Mouse (Mus musculus): Measurements from ENCODE around the gene Hadha. TPM values are rescaled to one million over a fixed set of nuclear protein-coding genes. Genes with fewer than 3 reads are reported as not detected.

Gene Hadha
- polyA plus RNA-seq, 1 experiment, result 119 TPM

DNA sequence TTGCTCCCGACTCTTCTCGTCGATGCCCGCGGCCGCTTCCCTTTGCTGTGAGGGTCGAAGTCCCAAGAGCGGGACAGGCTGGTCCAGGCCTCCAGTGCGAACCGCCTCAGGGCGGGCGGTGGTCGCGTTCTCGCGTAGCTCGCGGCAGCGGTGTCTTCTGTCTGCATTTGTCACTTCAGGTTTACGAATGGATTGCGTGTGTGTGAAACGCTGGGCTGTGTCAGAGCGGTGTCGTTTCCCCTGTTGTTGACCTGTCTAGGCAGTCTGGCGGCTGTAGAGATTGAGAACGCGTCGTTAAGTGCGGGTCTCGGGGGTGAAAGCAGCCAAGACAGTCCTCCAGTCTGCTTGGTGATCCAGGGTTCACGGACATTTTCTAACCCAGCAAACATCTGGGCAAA is 432 bp upstream of the Hadha start:
- Histone ChIP-seq H3K4me3 (peak overlapping the region; percentile 97), H3K27me3 (ENCODE audit: control insufficient read depth, insufficient read depth, insufficient read length) (no peaks in the 10 kb centered on the region), H3K4me2 (ENCODE audit: low read depth) (peak overlapping the region; percentile 80), H3K79me2 (ENCODE audit: control insufficient read depth, insufficient read depth) (peaks cover 84% of the 10 kb centered on the region), H3ac (ENCODE audit: control insufficient read depth, insufficient read length) (peak overlapping the region; percentile 88), H3K36me3 (ENCODE audit: control insufficient read depth, insufficient read depth) (no peaks in the 10 kb centered on the region)
- TF ChIP-seq POLR2AphosphoS2 (IDR thresholded peaks at IDR 0.05; ENCODE audit: insufficient read length, low read depth), result no peak
- TF ChIP-seq MYOD1 (IDR thresholded peaks at IDR 0.05; ENCODE audit: control insufficient read depth in 1 of 3, insufficient read length in 2 of 3, low read depth in 2 of 3), result no peak
- no peak for TF ChIP-seq TCF12 (IDR thresholded peaks at IDR 0.05; ENCODE audit: insufficient read depth, poor library complexity, severe bottlenecking)
- no peak for TF ChIP-seq CEBPB (IDR thresholded peaks at IDR 0.05; ENCODE audit: insufficient read depth, poor library complexity, severe bottlenecking)
- TF ChIP-seq MYOG (IDR thresholded peaks at IDR 0.05; ENCODE audit: control insufficient read depth in 1 of 3, insufficient read depth in 1 of 3, insufficient read length in 2 of 3, low read depth in 2 of 3), result no peak

DNA sequence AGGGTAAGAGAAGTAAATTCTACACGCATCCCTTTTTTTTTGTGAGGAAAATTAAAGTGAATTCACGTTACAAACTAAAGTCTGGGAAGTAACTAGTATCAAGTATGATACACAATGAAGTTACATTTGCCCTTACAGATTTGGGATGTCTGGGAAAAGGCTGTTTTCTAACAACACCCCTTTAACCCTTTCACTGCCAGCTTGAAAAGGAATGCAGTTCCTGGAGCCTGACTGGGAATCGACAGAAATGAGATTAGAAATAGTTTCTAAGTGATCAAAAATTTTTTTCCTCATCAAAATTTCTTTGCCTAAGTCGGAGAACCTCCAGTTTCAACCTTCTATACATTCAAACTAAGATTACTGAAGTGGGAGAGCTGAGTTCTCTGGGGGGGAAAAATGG is 949 bp downstream of the Hadha start:
- peak overlapping the region; percentile 78 for H3K4me2 ChIP-seq (ENCODE audit: low read depth)
- H3K4me3 ChIP-seq, result peak overlapping the region; percentile 97
- no peak for TF ChIP-seq MYOD1 (IDR thresholded peaks at IDR 0.05; ENCODE audit: control insufficient read depth in 1 of 3, insufficient read length in 2 of 3, low read depth in 2 of 3)
- no peak for TF ChIP-seq MYOG (IDR thresholded peaks at IDR 0.05; ENCODE audit: control insufficient read depth in 1 of 3, insufficient read depth in 1 of 3, insufficient read length in 2 of 3, low read depth in 2 of 3)
- TF ChIP-seq SRF (IDR thresholded peaks at IDR 0.05; ENCODE audit: control insufficient read depth, insufficient read length, low read depth), result no peak
- TF ChIP-seq TCF3 (IDR thresholded peaks at IDR 0.05; ENCODE audit: insufficient read length, low read depth), result no peak
- TF ChIP-seq TCF12 (IDR thresholded peaks at IDR 0.05; ENCODE audit: insufficient read depth, poor library complexity, severe bottlenecking), result no peak
- TF ChIP-seq E2F4 (IDR thresholded peaks at IDR 0.05; ENCODE audit: insufficient read depth), result no peak
- TF ChIP-seq USF1 (IDR thresholded peaks at IDR 0.05; ENCODE audit: low read depth), result no peak
- no peak for TF ChIP-seq CEBPB (IDR thresholded peaks at IDR 0.05; ENCODE audit: insufficient read depth, poor library complexity, severe bottlenecking)
- TF ChIP-seq POLR2AphosphoS2 (IDR thresholded peaks at IDR 0.05; ENCODE audit: insufficient read length, low read depth), result no peak
- TF ChIP-seq POLR2A (IDR thresholded peaks at IDR 0.05; ENCODE audit: insufficient read length, low read depth), result no peak
- TF ChIP-seq MAX (IDR thresholded peaks at IDR 0.05; ENCODE audit: low read depth), result no peak
- no peak for TF ChIP-seq REST (IDR thresholded peaks at IDR 0.05; ENCODE audit: insufficient read depth, insufficient read length)
- peaks cover 83% of the 10 kb centered on the region for H3K79me2 ChIP-seq (ENCODE audit: control insufficient read depth, insufficient read depth)
- H3K36me3 ChIP-seq (ENCODE audit: control insufficient read depth, insufficient read depth), result no peaks in the 10 kb centered on the region
- peak overlapping the region; percentile 88 for H3ac ChIP-seq (ENCODE audit: control insufficient read depth, insufficient read length)
- H3K27me3 ChIP-seq (ENCODE audit: control insufficient read depth, insufficient read depth, insufficient read length), result no peaks in the 10 kb centered on the region

DNA sequence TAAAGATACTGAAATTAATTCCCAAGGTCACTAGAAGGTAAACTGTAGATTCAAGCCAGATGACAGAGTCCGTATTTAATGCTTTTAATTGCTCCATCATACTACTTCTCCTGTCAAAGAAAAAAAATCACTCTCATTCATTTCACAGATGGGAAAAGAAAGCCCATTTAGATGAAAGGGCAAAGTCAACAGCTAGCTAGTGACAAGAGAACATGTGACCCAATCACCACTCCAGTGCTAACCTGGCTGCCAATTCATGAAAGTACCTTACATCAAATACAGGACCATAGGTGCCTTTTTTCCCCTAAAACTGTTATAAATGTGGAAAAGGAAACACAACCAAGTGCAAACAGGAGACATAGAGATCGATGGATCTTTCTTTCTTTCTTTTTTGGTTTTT is 1.7 kb downstream of the Hadha start:
- no peak overlapping the region for H3ac ChIP-seq (ENCODE audit: control insufficient read depth, insufficient read length)
- H3K4me3 ChIP-seq, result no peak overlapping the region
- H3K27me3 ChIP-seq (ENCODE audit: control insufficient read depth, insufficient read depth, insufficient read length), result no peaks in the 10 kb centered on the region
- no peaks in the 10 kb centered on the region for H3K36me3 ChIP-seq (ENCODE audit: control insufficient read depth, insufficient read depth)
- H3K4me2 ChIP-seq (ENCODE audit: low read depth), result peak overlapping the region; percentile 78
- TF ChIP-seq MYOG (IDR thresholded peaks at IDR 0.05; ENCODE audit: control insufficient read depth in 1 of 3, insufficient read depth in 1 of 3, insufficient read length in 2 of 3, low read depth in 2 of 3), result no peak
- TF ChIP-seq MAX (IDR thresholded peaks at IDR 0.05; ENCODE audit: low read depth), result no peak
- no peak for TF ChIP-seq USF1 (IDR thresholded peaks at IDR 0.05; ENCODE audit: low read depth)
- TF ChIP-seq MYOD1 (IDR thresholded peaks at IDR 0.05; ENCODE audit: control insufficient read depth in 1 of 3, insufficient read length in 2 of 3, low read depth in 2 of 3), result no peak
- no peak for TF ChIP-seq TCF3 (IDR thresholded peaks at IDR 0.05; ENCODE audit: insufficient read length, low read depth)
- no peak for TF ChIP-seq POLR2A (IDR thresholded peaks at IDR 0.05; ENCODE audit: insufficient read length, low read depth)
- no peak for TF ChIP-seq E2F4 (IDR thresholded peaks at IDR 0.05; ENCODE audit: insufficient read depth)
- no peak for TF ChIP-seq SRF (IDR thresholded peaks at IDR 0.05; ENCODE audit: control insufficient read depth, insufficient read length, low read depth)
- TF ChIP-seq CEBPB (IDR thresholded peaks at IDR 0.05; ENCODE audit: insufficient read depth, poor library complexity, severe bottlenecking), result no peak
- TF ChIP-seq REST (IDR thresholded peaks at IDR 0.05; ENCODE audit: insufficient read depth, insufficient read length), result no peak
- no peak for TF ChIP-seq TCF12 (IDR thresholded peaks at IDR 0.05; ENCODE audit: insufficient read depth, poor library complexity, severe bottlenecking)
- no peak for TF ChIP-seq POLR2AphosphoS2 (IDR thresholded peaks at IDR 0.05; ENCODE audit: insufficient read length, low read depth)
- peaks cover 82% of the 10 kb centered on the region for H3K79me2 ChIP-seq (ENCODE audit: control insufficient read depth, insufficient read depth)

DNA sequence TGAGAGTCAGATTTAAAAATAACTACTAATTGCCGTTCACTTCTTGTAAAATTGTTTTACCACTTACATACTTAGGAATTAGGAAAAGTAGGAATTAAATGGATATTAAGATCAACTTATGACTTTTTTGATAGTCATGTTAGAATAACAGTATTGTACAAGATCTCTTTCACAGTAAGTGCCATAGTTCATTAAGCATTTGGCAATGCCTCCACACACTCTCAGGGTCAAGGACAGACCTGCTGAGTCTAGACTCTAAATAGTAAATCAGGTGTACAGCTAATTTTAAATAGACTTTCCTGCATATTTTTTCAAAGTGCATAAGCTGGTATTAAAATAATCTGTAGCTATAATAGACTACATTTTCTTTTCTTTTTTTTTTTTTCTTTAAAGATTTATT is 2.5 kb downstream of the Hadha start:
- no peak overlapping the region for H3K4me2 ChIP-seq (ENCODE audit: low read depth)
- no peaks in the 10 kb centered on the region for H3K27me3 ChIP-seq (ENCODE audit: control insufficient read depth, insufficient read depth, insufficient read length)
- TF ChIP-seq TCF3 (IDR thresholded peaks at IDR 0.05; ENCODE audit: insufficient read length, low read depth) (no peak), POLR2A (IDR thresholded peaks at IDR 0.05; ENCODE audit: insufficient read length, low read depth) (no peak), MYOD1 (IDR thresholded peaks at IDR 0.05; ENCODE audit: control insufficient read depth in 1 of 3, insufficient read length in 2 of 3, low read depth in 2 of 3) (no peak), SRF (IDR thresholded peaks at IDR 0.05; ENCODE audit: control insufficient read depth, insufficient read length, low read depth) (no peak), MAX (IDR thresholded peaks at IDR 0.05; ENCODE audit: low read depth) (no peak), TCF12 (IDR thresholded peaks at IDR 0.05; ENCODE audit: insufficient read depth, poor library complexity, severe bottlenecking) (no peak), CEBPB (IDR thresholded peaks at IDR 0.05; ENCODE audit: insufficient read depth, poor library complexity, severe bottlenecking) (no peak), REST (IDR thresholded peaks at IDR 0.05; ENCODE audit: insufficient read depth, insufficient read length) (no peak), POLR2AphosphoS2 (IDR thresholded peaks at IDR 0.05; ENCODE audit: insufficient read length, low read depth) (no peak), USF1 (IDR thresholded peaks at IDR 0.05; ENCODE audit: low read depth) (no peak), MYOG (IDR thresholded peaks at IDR 0.05; ENCODE audit: control insufficient read depth in 1 of 3, insufficient read depth in 1 of 3, insufficient read length in 2 of 3, low read depth in 2 of 3) (no peak), E2F4 (IDR thresholded peaks at IDR 0.05; ENCODE audit: insufficient read depth) (no peak)
- H3K4me3 ChIP-seq, result no peak overlapping the region
- H3ac ChIP-seq (ENCODE audit: control insufficient read depth, insufficient read length), result no peak overlapping the region
- peaks cover 76% of the 10 kb centered on the region for H3K79me2 ChIP-seq (ENCODE audit: control insufficient read depth, insufficient read depth)
- H3K36me3 ChIP-seq (ENCODE audit: control insufficient read depth, insufficient read depth), result no peaks in the 10 kb centered on the region

Data from myocyte (in vitro differentiated cells).